ENCODE assay signal across 10 mouse cellular contexts in genomic region chr1:87607385-87608091, GRCm38 (mm10). TPM values are rescaled to one million over a fixed set of nuclear protein-coding genes. Genes with fewer than 3 reads are reported as not detected.
DNase-seq lines count a peak whose midpoint lies in the region; ATAC-seq and TF ChIP-seq lines count a peak whose summit lies in the region.
"Had no signal": no experiment of that assay in that cellular context is flagged by ENCODE, and none has a peak within 500 bp of the region (broad histone marks: within the 10 kb centered on the region; RNA-seq: fewer than 3 reads in every experiment).

No protein-coding gene starts in this region.

- no peaks in the 10 kb centered on the region for H3K9me3 ChIP-seq in liver, embryonic 11.5 days (ENCODE audit: control insufficient read depth, low read length)
- H3K9me3 ChIP-seq: neural tube, embryonic 12.5 days had no signal

- no peaks in the 10 kb centered on the region for H3K79me2 ChIP-seq in heart, adult 2 months (replicated peaks; ENCODE audit: control insufficient read depth, insufficient read depth, low read length)

- no peaks in the 10 kb centered on the region for H3K27me3 ChIP-seq in heart, adult 2 months (ENCODE audit: control insufficient read depth, insufficient read depth, low read length)
- H3K27me3 ChIP-seq in cerebellum, adult 2 months (ENCODE audit: control insufficient read depth, insufficient read depth, low read length): no peaks in the 10 kb centered on the region
- no peaks in the 10 kb centered on the region for H3K27me3 ChIP-seq in liver, embryonic 11.5 days (replicated peaks; ENCODE audit: control insufficient read depth, insufficient read depth, low read length)
- H3K27me3 ChIP-seq: neural tube, embryonic 12.5 days had no signal

- no peak overlapping the region for H3K27ac ChIP-seq in heart, adult 2 months
- no peak overlapping the region for H3K27ac ChIP-seq in cerebellum, adult 2 months (ENCODE audit: insufficient read depth, low read length)
- no peak overlapping the region for H3K27ac ChIP-seq in liver, embryonic 11.5 days (ENCODE audit: low read depth, low read length)
- H3K27ac ChIP-seq: kidney, postnatal 0 days; neural tube, embryonic 12.5 days had no signal

- 68% methylated on average over 21 of the region's 21 CpGs for WGBS in heart, adult 2 months
- WGBS in cerebellum, adult 2 months: 23% methylated on average over 21 of the region's 21 CpGs
- WGBS in liver, embryonic 11.5 days: 69% methylated on average over 21 of the region's 21 CpGs

- no peak for TF ChIP-seq CTCF in heart, adult 2 months (IDR thresholded peaks at IDR 0.05)
- no peak for TF ChIP-seq CTCF in cerebellum, adult 2 months (IDR thresholded peaks at IDR 0.05; ENCODE audit: borderline replicate concordance, insufficient read depth, low read depth, low read length)

- no peak overlapping the region for H3K9ac ChIP-seq in heart, adult 2 months (ENCODE audit: low read depth, low read length)
- H3K9ac ChIP-seq in liver, embryonic 11.5 days (ENCODE audit: low read depth, low read length): no peak overlapping the region
- H3K9ac ChIP-seq: neural tube, embryonic 12.5 days had no signal

- H3K4me3 ChIP-seq in heart, adult 2 months: no peak overlapping the region
- no peak overlapping the region for H3K4me3 ChIP-seq in cerebellum, adult 2 months (replicated peaks; ENCODE audit: insufficient read depth, low read depth, low read length)
- no peak overlapping the region for H3K4me3 ChIP-seq in liver, embryonic 11.5 days (ENCODE audit: low read depth, low read length)
- H3K4me3 ChIP-seq: neural tube, embryonic 12.5 days had no signal

- no peak overlapping the region for H3K4me2 ChIP-seq in liver, embryonic 11.5 days
- H3K4me2 ChIP-seq: neural tube, embryonic 12.5 days had no signal

- no peaks in the 10 kb centered on the region for H3K4me1 ChIP-seq in heart, adult 2 months (ENCODE audit: control insufficient read depth, insufficient read depth, low read length)
- peaks cover 9% of the 10 kb centered on the region; the same call in 1 of the 2 replicates for H3K4me1 ChIP-seq in cerebellum, adult 2 months (ENCODE audit: control insufficient read depth, insufficient read depth, low read length)
- no peaks in the 10 kb centered on the region for H3K4me1 ChIP-seq in liver, embryonic 11.5 days (replicated peaks; ENCODE audit: control insufficient read depth, insufficient read depth, low read length)
- H3K4me1 ChIP-seq: neural tube, embryonic 12.5 days had no signal

- intact Hi-C loops in heart, adult 2 months (cut with DNase I): loop anchor here (2.0 kb wide), 1 partner anchor 161 kb away; no protein-coding TSS in a partner anchor
- intact Hi-C loops in heart, postnatal 14 days (cut with DNase I): loop anchor here (5.0 kb wide), 2 partner anchors 140 to 160 kb away; no protein-coding TSS in a partner anchor

- no peak for ATAC-seq in liver, embryonic 11.5 days (replicated peaks; ENCODE audit: low FRiP score)

- no peak for TF ChIP-seq POLR2A in heart, adult 2 months (IDR thresholded peaks at IDR 0.05; ENCODE audit: insufficient read depth, low read depth, low read length)
- no peak for TF ChIP-seq POLR2A in cerebellum, adult 2 months (IDR thresholded peaks at IDR 0.05; ENCODE audit: borderline replicate concordance, insufficient read depth, low read length)

- TF ChIP-seq EP300 in heart, adult 2 months (IDR thresholded peaks at IDR 0.05; ENCODE audit: insufficient read depth, low read depth, low read length): 0 out of 2 replicates have a peak, but pooled peaks have one; percentile 7

- DNase-seq in heart, adult 2 months: peak; percentile 49 to 66
- no peak for DNase-seq in heart, adult 8-10 months (ENCODE audit: low spot score)
- peak; percentile 48 to 61 for DNase-seq in CD8-positive naive resting alpha-beta T cell, adult 2 months (ENCODE audit: low read depth in 2 of 2, low spot score in 2 of 2)
- peak; percentile 80 to 91 for DNase-seq in cerebellum, adult 2 months
- DNase-seq in heart, postnatal 14 days: peak; percentile 30 to 51
- DNase-seq in left cerebral cortex, adult 18-20 months (ENCODE audit: low spot score in 2 of 2): peak; percentile 79 to 83
- DNase-seq in right cerebral cortex, postnatal 25 days: peak; percentile 77
- DNase-seq in liver, embryonic 11.5 days (ENCODE audit: low spot score): no peak

- H3K36me3 ChIP-seq in heart, adult 2 months (ENCODE audit: control insufficient read depth, insufficient read depth, low read length): no peaks in the 10 kb centered on the region
- H3K36me3 ChIP-seq in liver, embryonic 11.5 days (ENCODE audit: control insufficient read depth, insufficient read depth, low read length): no peaks in the 10 kb centered on the region
- H3K36me3 ChIP-seq: neural tube, embryonic 12.5 days had no signal

RNA-seq across cellular contexts. Expression of gene Inpp5d, which starts 12.6 kb away (rescaled TPM):
- total RNA-seq in heart, adult 2 months (2021): 10 to 100 TPM; 13.2 to 13.8 TPM
- polyA plus RNA-seq in heart, adult 2 months (2012; rRNA removed): 8.4 and 13.5 TPM in 2 replicates
- 10 to 100 TPM in 1 of 4 experiments, 1 to 10 TPM in 3; 8.8 to 12.5 (median 9.7) TPM for total RNA-seq in heart, adult 8-10 months (2022)
- polyA plus RNA-seq in cerebellum, adult 2 months (2012; rRNA removed): 4.7 and 5.6 TPM in 2 replicates
- total RNA-seq in heart, postnatal 14 days (2021): 10 to 100 TPM; 16.4 to 18.1 TPM
- 10 to 100 TPM; 14.9 to 15.3 TPM for total RNA-seq in left cerebral cortex, adult 18-20 months (2021)
- polyA plus RNA-seq in liver, embryonic 11.5 days (2014; fragmentation: Nextera tagmentation; extraction: Ambion mirVana): 30.8 and 31.0 TPM in 2 replicates

RNA-seq across cellular contexts. Expression of gene Ngef, which starts 33.9 kb away (rescaled TPM):
- under 1 TPM; 0.23 to 0.32 TPM for total RNA-seq in heart, adult 2 months (2021)
- 0.53 and 0.70 TPM in 2 replicates for polyA plus RNA-seq in heart, adult 2 months (2012; rRNA removed)
- under 1 TPM; 0.46 to 0.59 (median 0.54) TPM for total RNA-seq in heart, adult 8-10 months (2022)
- 21.8 and 25.5 TPM in 2 replicates for polyA plus RNA-seq in cerebellum, adult 2 months (2012; rRNA removed)
- total RNA-seq in heart, postnatal 14 days (2021): under 1 TPM; 0.49 to 0.57 TPM
- 100 to 1,000 TPM; 357 to 374 TPM for total RNA-seq in left cerebral cortex, adult 18-20 months (2021)
- polyA plus RNA-seq in liver, embryonic 11.5 days (2014; fragmentation: Nextera tagmentation; extraction: Ambion mirVana): 2.1 and 2.4 TPM in 2 replicates

Comparison
In these comparisons a context has a peak if more than half of its experiments do, and no peak if none do; other contexts are left out.
1. DNase-seq: peak in heart, adult 2 months (2 of 2), CD8-positive naive resting alpha-beta T cell, adult 2 months (2 of 2), cerebellum, adult 2 months (2 of 2), heart, postnatal 14 days (2 of 2), left cerebral cortex, adult 18-20 months (2 of 2) and right cerebral cortex, postnatal 25 days (single experiment); none in heart, adult 8-10 months (single experiment) and liver, embryonic 11.5 days (single experiment).
2. RNA of gene Ngef, which starts 33.9 kb away (total RNA-seq): 357 to 374 TPM in left cerebral cortex, adult 18-20 months; 0.46 to 0.59 TPM in heart, adult 8-10 months, 0.49 to 0.57 TPM in heart, postnatal 14 days and 0.23 to 0.32 TPM in heart, adult 2 months; every median in the first group is over 100 times any median in the second.